Mouse (Mus musculus) right cerebral cortex, postnatal 10 days (tissue): Measurements from ENCODE around the gene Polr3gl.

ENCODE experiments used
- DNase-seq, 2 experiments: peaks; one replicate each; pipeline ENCODE4 v3.0.0; 2021; ENCODE audit warnings: low spot score in 2 of 2

The Polr3gl gene

DNA sequence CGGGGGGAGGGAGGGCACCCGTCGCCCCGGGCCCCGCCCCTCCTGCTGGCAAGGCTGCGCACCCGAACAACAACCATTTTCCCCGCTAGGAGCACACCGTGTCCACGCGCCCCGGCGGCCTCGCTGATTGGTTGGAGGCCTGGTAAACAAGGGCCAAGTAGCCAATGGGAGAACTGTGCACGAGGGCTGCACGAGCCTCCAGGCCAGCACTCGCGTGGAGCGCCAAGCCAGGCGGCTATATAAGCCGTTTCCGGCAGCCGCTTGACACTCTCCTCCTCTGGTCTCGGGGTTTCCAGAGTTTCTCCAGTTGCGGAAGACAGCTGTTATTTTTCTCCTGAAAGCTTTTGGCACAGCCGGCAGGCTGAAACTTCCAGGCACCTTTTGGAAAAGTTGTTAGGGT, 36.3 kb downstream of the Polr3gl start, which contains the start of gene Txnip:
TSS of gene Txnip (plus strand) at position 264 of the 400 bp plus-strand sequence.
- peak; percentile 99 for DNase-seq

DNA sequence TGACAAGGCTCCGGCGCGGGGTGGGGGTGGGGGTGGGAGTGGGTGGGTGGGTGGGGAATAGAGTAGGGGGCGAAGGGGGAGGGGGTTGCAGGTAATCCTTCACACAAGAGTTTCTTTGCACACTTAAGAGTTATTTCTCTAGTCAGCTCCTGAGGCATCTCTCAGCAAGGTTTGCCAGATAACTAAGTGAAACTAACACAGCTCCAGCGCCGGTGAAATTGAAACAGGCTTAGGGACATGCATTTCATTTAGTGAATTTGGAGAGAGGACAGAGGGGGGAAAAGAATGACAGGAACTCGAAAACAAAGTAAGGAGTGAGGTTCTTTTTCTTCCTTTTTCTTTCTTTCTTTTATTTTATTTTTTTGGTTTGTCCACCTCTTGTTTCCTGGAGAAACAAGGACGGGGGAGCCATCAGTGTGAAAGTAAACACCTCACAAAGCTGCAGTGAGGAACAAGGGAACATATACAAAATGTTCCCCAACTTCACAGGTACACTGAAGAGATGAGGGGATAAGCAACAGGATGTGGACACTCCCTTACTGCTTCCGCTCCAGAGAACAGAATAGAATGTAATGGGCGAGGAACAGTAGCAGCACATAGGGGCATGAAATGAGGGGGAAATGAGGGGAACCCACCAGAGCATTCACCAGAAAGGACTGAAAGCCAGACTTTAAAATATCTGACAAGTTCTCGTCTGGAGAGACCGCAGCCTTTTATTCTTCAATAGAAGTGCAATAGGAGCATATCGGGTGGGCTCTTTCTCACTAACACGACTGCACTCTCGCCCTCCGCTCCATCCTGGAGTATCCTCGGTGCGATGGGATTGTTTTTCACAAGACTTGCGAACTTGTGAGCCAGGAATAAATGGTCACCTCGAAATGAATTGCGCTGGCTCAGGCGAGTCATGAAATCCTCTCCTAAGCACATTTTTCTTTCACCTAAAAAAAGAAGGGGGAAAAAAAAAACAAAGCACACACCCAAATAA, 37.0 kb downstream of the Polr3gl start:
- DNase-seq, result no peak

DNA sequence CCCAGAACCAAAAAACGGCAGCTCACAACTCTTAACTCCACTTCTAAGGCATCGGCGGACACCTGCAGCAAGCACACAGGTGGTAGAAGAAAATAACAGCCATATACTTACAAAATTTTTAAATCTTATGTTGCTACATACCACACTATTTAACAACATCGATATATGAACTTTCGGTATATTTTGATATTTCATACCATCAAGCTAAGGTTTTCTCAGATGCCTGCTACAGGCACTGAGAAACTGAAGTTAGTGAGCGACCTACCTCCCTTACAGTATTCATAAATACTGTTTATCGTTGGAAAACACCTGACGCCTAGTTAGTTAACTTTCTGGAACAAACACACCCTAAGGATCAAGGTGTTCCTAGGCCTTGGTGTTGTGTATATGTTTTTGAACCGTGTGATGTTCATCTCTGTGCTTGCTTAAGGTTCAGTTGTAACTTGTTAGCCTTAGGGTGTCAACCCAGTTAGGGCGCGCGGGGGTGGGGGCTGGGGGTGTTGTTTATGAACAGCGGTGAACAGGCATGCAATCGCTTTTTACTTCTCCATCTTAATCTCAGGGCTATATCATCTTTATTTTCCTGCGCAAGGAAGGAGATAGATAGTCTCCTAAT, 37.9 kb downstream of the Polr3gl start:
- DNase-seq, result no peak

DNA sequence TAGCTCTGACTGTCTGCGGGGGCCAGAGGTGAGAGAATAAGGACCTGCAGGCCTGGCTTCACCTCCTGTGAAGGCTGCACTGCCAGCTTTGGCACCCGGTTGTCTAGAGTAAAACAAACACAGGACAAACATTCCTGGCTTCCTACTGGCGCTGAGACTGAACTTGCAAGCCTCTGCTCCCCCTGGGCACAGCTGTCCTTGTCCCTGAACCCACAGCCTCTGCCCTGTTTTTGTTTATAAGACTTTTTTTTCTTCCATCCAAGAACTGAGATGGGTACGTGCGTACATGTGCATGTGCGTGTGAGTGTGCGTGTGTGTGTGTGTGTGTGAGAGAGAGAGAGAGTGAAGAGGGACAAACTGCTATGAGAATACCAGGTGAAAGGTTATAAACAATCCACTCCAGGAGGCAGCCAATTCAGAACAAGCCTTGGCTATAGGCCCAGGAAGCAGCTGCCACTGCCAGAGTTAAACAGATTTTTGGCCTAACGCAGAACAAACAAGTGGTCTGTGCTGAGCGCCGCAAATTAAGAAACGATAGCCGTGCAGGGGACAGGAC, 38.9 kb downstream of the Polr3gl start:
- peak; percentile 71 to 80 for DNase-seq

DNA sequence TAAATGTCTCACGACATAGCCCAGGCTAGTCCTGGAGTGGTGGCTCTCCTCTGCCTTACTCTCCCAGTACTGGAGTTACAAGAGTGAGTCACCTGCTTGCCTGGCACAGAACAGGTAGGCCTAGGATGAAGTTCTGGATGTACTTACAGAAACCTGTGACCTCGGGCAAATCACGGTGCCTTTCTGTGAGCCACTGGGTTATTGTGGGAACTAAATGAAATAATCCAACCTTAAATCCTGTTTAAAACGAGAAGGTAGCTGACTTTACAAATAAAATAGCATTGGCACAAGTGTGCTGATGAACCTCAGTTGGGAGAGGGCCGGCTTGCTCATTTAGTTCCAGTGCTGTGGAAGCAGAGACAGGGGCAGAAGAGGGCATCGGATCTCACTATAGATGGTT, 39.7 kb downstream of the Polr3gl start:
- no peak for DNase-seq

DNA sequence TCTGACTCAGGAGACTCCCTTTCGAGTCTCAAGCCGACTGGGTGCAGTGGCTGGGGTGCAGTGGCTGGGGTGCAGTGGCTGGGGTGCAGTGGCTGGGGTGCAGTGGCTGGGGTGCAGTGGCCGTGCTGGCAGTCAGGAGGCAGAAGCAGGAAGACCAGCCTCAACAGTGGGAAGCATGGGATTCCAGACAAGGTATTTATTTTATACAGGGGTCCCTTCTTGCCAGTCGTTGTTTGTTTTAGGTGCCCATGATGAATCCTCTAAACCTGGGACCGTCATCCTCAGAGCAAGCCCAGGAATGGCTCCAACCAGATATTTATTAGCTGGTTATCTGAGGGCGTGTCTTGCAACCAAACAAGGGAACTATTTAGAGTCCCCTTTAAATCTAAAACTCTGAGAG, 40.4 kb downstream of the Polr3gl start:
- no peak for DNase-seq

DNA sequence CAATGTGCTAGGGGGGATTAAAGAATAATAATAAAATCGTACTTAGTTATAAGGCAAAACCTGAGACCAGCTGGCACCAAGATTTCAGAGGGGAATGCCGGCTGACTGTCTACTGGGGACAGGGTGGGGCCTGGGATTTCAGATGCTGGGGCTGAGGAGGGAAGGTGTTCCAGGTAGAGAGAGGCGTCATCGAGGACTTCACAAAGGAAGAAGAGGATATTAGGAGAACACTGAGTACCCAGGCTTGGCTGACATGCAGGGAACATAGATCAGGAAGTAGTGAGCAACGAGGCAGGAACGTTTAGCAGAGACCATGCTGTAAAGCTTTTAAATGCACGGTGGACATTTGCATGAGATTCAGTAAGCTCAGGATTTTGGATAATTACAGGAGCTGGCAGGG, 42.1 kb downstream of the Polr3gl start:
- DNase-seq, result no peak

DNA sequence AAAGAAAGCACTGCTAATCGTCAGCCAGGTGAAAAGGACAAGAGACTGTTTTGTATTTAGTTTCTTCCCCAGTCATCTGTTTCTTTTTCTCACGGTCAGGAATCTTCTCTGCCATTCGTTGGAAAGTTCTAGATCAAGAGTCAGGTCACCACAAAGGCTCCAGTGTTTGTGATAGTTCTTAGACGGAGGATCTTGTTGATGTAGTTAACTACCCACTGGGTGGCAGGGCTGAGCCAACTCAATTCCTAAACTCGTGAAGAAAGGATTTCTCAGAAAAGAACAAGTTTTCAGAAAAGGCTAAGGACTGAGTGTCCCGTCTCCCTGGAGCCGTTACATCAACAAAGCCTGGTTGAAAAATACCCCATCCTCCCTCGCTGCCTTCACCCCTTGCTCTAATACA, 42.8 kb downstream of the Polr3gl start:
- peak; percentile 61 to 75 for DNase-seq

DNA sequence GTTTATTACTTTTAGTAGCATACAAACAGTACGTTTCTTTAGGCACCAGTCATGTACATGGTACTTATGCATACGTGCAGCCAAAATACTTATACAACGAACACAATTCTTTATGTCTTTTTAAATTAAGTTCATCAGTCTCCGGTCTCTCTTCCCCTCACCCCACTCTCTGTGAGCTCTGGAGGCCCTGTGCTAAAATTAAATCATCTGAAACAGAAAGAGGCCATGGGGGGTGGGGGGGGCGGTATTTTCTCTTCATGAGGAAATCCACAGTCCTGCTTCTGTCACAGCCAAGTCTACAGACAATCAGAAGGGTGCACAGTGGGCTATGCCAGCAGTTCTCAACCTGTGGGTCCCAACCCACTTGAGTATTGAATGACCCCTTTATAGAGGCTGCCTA, 44.6 kb downstream of the Polr3gl start:
- no peak for DNase-seq

DNA sequence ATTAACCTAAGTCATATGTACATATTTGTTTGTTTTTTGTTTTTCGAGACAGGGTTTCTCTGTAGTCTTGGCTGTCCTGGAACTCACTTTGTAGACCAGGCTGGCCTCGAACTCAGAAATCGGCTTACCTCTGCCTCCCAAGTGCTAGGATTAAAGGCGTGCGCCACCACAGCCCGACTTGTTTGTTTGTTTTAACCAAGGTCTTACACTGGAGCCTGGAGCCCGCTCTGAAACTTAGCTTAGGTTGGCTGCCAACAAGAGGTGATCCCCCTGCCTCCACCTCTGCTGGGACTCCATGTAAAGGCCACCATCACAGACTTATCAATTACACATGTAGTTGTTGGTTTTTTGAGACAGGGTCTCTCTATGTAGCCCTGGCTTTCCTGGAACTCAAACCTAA, 45.2 kb downstream of the Polr3gl start:
- no peak for DNase-seq

DNA sequence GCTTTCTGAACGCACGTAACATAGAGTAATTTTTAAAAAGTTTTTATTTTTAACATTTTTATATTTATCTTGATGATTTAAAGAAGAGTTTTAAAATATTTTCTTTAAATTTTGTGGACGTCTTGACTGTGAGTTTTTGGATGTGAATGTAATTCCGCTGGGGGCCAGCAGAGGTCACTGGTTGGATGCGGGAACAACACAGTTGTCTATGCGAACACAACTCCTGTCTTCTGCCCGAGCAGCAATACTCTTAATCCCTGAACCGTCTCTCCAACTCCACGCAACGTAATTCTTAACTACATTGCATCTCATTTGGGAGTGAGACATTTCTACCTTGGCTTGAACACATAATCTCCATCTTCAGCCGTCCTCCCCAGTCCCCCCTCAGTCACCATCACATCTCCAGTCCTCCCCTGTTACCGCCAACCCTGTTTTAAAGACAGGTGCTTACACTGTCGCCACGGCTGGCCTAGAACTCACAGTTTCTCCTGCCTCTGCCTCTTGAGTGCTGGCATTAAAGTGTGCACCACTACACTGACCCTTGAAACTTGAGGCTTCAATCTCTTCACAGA, 46.5 kb downstream of the Polr3gl start:
- DNase-seq, result peak; percentile 84 to 89

DNA sequence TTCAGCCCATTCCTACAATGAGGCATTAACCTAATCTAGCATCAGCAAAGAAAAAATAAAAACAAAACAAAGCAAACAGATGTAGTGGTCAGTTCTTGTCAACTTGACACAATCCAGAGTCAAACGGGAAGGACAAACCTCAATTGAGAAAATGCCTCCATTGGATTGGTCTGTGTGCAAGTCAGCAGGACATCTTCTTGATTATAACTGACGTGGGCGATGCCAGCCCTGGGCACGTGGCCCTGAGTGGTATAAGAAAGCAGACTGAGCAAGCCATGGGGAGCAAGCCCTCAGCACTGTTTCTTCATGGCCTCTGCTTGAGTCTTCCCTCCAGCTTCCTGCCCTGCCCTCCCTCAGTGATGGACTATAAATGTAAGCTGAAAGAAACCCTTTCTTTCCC, 47.1 kb downstream of the Polr3gl start:
- DNase-seq, result no peak

DNA sequence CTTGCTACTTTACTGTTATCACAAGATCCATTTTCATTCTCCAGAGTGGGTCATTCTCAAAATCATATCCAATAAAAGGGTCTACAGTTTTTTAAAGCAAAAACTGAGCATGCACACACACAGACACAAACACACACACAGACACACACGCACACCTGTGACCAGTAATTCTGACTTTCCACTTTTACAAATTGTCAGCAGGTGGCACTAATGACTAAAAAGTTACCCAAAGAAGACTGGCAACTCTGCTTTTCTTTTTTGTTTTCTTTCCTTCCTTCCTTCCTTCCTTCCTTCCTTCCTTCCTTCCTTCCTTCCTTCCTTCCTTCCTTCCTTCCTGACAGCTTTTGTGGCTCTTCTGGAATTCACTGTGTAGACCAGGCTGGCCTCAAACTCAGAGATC, 48.4 kb downstream of the Polr3gl start:
- no peak for DNase-seq

DNA sequence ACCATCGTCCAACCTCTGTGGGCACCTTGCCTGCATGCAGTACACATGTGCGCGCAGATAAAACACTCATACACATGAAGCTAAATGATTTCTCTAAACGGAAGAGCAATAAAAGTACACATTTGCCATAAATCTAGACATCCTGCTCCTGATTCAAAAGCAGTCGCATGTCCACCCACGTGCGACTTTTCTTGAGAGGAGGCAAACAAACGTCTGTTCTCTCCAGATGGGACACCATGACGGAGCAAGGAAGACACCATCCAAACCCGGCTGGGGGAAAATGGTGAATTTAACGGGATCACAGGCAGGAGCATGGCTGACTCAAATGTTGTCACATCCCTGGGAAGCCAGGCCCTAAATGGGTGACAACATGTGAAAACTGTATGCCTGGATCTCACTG, 50.6 kb downstream of the Polr3gl start:
- DNase-seq, result peak; percentile 62 to 80

DNA sequence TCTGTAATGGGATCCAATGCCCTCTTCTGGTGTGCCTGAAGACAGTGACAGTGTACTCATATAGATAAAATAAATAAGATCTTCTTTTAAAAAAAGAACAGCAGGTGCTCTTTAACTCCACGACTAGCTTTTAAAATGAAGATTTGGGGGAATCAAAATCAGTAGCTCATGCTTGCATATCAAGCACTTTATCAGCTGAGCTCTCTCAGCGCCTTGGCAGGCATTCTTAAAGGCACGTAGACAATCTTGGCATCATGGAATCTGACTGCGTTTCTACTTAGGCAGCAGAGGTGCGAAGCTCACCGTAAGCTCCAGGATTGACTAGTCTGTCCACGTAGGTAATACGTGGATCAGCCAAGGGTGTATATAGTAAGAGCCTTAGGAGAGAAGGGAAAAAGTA, 51.4 kb downstream of the Polr3gl start:
- no peak for DNase-seq

DNA sequence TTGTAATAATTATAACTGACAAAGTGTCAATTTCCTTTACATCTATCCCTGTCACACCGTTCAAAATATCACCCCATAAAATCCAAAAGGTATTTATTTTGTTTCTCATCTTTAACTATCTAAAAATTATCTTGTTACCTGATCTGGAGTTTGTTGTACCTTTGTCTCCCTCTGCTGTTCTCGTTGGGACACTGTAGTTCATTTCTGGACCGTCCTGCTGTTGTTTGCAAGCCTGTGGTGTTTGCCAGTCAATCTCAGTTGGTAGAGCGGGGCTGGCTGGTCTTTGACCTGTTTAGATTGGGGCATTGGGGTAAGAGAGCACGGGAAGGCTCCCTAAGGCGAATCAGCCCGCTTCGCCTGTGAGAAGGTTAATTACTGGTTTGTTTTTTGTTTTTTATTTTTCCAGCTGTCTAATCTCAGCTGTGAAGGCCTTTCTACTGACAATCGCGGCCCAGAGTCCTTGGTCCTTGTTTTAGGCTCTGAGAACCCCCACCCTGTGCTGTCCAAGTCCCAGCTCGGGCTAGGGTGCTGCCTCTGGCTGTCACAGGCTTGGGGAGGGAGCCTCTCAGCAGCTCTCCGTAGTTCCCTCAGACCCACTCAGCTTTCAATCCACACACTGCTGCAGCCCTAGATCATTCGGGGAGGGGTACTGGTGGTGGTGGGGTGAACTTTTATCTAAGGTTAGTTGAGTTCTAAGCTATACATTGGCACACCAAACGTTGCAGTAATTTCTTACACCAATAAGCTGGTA, 52.5 kb downstream of the Polr3gl start:
- no peak for DNase-seq

DNA sequence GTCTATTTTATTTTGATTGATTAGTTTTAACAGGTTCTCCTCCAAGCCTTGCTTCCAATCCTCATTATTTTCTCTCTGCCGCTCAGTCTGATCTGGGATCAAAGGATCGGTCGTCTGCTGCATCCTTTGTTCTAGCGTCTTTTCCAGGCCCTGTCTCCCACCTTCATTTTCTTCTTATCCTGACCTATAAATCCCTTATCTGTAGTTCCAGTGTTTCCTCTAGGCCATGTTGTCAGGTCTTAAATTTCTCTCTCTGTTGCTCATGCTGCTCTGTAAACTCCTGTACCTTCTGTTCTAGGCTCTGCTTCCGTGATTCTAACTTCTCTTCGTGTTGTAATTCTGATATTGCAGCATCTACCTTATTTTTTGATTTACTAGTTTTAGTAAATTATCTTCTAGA, 53.2 kb downstream of the Polr3gl start:
- no peak for DNase-seq

DNA sequence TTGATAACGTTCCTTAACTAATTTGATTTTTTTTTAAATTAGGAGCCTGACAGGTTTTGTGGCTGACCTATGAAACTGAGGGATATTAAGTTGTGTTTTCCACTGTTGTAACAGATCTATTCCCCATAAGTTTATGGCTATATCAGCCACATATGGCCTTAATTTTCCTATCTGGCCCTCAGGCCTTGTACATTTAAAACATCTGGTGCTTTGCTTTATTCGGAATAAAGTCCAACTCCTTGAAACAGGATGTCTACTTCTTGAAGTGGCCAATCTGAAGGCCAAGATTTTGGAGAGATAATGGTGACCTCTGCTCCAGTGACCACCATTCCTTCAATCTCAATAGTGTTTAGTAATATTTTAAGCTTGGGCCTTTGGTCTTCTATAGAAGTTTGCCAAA, 54.7 kb downstream of the Polr3gl start:
- no peak for DNase-seq

DNA sequence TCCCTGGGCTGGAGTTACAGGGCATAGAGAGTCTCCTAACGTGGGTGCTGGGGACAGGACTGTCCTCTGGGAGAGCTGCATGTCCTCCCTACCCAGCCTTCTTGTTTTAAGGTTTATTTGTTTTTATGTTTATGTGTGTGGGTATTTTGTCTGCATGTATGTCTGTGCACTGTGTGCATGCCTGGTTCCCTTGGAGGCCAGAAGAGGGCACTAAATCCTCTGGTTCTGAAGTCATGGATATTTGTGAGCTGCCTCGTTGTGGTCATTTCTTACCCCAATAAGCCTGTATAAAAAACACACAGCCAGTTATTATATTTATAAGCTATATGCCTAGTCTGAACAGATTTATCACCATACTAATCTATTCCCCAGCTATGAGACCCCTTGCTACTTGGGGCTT, 59.7 kb downstream of the Polr3gl start:
- no peak for DNase-seq

DNA sequence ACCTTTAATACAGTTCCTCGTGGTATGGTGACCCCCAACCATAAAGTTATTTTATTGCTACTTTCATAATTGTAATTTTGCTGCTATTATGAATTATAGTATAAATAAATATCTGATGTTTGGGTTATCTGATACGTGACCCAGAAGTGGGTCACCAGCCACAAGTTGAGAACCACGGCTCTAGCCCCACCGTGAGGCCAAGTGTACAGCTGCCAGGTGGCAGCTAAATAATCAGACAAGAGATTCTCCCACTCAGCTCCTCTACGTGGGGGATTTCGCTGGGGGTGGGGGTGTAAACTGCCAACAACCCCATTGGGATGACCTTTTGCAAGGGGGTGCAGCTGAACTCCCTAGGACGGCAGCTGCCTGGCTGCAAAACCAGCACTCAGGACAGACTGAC, 61.9 kb downstream of the Polr3gl start:
- DNase-seq, result no peak

DNA sequence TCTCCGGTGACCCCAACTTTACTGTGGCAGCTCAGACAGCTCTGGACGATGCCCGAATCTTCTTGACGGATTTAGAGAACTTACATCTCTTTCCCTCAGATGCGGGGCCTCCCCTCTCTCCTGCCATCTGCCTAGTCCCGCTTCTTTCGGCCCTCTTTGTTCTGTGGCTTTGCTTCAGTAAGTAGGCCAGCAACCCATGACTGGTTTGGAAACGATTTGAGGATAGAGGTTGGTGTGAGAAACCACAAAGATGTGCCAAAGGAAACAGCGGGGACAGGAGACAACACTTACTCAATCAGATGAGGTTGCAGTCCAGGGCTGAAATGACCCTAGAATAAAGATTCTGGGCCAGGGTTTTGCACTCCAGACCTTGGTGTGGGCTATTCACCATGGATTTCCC, 65.5 kb downstream of the Polr3gl start:
- DNase-seq, result no peak
